Mouse (Mus musculus): Measurements from ENCODE around the gene Fmnl2.

- TF ChIP-seq CTCF (IDR thresholded peaks at IDR 0.05) (no peak), EP300 (IDR thresholded peaks at IDR 0.05) (peak; percentile 77)
Observed at GRCm38 (mm10) chr2:52918094-52918493, 60.4 kb downstream of the Fmnl2 start.
